Mouse (Mus musculus) kidney, adult 8-10 months (tissue): ENCODE measurements around the gene Brpf1.

Experiments used
- DNase-seq, 2 experiments: peaks; one replicate each; pipeline ENCODE4 v3.0.0; 2022

Gene Brpf1

DNA sequence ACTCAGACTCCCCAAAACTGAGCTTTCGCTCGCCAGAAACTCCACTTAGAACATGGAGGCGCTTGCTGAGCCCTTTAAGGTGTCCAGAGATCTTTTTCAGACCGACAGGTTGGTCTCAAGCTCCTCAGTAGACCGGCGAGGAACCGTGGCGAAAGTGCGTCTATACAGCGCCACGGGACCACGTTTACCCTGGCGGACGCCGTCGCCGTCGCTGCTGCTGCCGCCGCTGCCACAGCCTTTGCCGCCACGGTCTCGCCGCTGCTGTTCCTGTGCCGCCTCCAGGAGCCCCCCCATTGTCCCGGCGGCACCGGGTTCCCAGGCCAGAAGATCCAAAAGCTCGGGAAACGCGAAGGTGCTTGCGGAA lies at the start of gene Brpf1:
Gene Brpf1 (plus strand): TSS at position 152 of the 364 bp plus-strand sequence.
- no peak for DNase-seq

- no peak for DNase-seq
Measured at GRCm38 (mm10) chr6:113261174-113261858, 45.6 kb upstream of the Brpf1 start.

- no peak for DNase-seq
Measured at GRCm38 (mm10) chr6:113263531-113263930, 43.4 kb upstream of the Brpf1 start.

DNA sequence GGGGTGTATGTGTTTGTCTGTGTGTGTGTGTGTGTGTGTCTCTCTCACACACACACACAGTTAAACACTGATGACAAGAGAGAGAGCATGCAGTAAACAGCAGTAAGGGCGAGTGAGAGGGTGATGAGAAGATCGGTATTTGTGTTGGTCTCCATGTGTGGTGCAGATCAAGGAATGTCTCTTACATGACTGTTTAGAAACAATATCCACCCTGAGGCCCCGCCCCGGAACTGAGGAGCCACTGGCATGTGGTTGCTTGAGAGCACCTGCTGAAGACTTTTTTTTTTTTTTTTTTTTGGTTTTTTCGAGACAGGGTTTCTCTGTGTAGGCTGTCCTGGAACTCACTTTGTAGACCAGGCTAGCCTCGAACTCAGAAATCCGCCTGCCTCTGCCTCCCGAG lies 42.5 kb upstream of the Brpf1 start:
- no peak for DNase-seq

GRCm38 (mm10) chr6:113266996-113267655 lies 39.8 kb upstream of the Brpf1 start:
- no peak for DNase-seq

DNA sequence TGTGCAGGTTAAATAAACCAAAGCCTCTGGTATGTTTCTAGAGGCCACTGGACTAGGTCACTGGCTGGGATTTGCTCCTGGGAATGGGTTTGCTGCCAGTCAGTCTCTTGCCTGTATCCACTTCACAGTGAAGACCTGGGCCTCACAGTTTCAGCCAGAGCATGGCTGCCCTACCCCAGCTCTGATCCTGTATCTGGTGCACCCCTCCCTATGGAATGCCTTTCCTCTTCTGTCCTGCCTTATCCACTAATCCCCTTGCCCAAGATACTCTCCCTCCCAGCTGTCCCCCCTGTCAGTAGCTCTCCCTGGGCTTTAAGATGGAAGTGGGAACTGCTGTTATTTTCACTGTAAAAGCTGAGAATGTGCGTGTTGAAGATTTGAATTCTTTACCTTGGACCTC lies 38.9 kb upstream of the Brpf1 start:
- no peak for DNase-seq

- DNase-seq: no peak
Measured at GRCm38 (mm10) chr6:113272365-113272764, 34.6 kb upstream of the Brpf1 start.

DNA sequence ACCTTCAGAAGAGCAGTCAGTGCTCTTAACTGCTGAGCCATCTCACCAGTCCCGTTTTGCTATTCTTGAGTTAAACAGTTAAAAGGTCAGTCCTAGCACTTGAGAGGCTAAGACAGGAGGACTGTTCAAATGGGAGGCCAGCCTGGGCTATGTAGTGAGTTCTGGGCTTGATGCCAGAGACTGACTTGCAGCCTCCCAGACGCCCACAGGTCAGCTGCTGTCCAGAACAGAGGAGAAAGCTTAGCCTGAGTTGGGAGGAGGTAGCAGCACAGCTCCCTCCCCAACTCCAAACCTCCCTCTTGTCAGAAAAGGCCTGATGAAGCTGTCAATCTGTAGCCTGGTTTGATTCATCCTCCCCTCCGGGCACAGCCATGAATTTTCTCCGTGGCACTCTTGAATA lies 30.1 kb upstream of the Brpf1 start:
- DNase-seq: no peak

DNA sequence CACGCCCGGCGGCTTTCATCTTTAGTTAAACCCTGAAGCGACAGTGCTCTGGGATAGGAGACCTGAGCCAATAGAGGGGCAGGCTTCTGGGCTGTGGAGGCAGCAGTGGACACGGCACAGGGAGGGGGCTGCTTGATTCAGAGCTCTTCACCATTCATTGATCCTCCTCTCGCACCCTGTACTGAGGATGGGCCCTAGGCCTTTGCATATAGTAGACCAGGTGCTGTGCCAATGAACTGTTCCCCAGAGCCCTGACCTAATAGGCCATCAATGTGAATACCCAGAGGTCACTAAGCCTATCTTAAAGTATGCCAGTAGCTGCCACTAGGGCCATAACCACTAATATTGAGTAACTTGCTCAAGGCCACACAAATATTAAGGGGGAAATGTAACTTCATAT lies 25.3 kb upstream of the Brpf1 start:
- no peak for DNase-seq

- DNase-seq: no peak
Measured at GRCm38 (mm10) chr6:113282101-113282802, 24.7 kb upstream of the Brpf1 start, which contains the start of gene Cpne9. Cpne9 (plus strand) TSS chr6:113282307.

GRCm38 (mm10) chr6:113282969-113283368 lies 24.0 kb upstream of the Brpf1 start:
- DNase-seq: no peak

GRCm38 (mm10) chr6:113283500-113283899 lies 23.4 kb upstream of the Brpf1 start:
- no peak for DNase-seq

DNA sequence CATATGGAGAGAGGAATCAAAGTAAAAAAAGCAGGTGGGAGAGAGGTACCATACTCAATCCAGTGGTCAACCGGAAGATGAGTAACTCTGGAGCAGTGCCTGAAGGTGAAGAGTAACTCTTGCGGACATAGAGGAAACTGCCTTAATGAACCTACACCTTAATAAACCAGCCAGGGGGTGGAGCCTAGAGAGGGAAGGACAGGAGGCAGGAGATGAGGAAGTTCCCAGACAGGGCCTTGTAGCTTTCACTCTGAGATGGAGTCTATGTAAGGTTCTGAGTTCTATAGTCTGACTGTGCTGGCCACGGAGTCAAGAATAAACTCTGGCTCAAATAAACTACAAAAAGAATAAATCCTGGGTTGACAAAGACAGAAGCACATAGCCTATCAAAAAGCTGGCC lies 22.0 kb upstream of the Brpf1 start:
- DNase-seq: no peak

- no peak for DNase-seq
Measured at GRCm38 (mm10) chr6:113286316-113286715, 20.6 kb upstream of the Brpf1 start.

DNA sequence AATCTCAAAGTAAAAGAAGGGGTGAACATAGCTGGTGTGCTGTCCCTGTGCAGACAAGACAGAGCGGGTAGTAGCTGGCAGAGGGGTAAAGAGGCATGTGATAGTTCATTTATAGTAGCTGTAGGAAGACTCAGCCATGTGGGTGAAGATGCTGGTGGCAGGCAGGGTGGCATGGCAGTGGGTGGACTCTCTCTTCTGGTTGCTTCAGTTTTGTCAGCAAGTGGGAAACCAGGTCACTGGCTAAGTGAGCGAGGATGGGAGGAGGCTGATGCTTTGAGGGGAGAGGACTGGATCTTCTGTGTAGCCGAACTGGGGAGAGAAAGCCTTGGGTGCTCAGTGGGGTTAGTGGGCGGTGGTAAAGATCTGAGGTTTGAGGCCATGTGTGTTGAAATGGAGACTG lies 19.7 kb upstream of the Brpf1 start:
- no peak for DNase-seq

DNA sequence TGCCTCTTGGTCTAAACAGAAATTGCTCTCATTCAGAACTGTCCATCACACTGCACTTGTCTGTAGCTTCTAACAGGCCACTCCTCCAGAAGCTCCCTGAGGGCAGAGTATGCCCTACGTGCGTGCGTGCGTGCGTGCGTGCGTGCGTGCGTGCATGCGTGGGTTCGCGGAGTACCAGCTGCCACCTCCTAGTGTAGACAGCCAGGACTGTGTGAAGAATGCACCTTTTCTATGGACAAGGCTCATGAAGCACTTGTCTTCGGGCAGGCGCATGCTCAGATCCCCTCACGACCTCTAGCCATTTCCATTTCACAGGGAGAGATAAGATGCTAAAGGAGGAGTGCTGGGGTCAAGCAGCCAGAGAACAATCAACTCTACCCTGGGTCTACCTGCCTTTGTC lies 17.6 kb upstream of the Brpf1 start:
- no peak for DNase-seq

- no peak for DNase-seq
Measured at GRCm38 (mm10) chr6:113290346-113290745, 16.6 kb upstream of the Brpf1 start.

DNA sequence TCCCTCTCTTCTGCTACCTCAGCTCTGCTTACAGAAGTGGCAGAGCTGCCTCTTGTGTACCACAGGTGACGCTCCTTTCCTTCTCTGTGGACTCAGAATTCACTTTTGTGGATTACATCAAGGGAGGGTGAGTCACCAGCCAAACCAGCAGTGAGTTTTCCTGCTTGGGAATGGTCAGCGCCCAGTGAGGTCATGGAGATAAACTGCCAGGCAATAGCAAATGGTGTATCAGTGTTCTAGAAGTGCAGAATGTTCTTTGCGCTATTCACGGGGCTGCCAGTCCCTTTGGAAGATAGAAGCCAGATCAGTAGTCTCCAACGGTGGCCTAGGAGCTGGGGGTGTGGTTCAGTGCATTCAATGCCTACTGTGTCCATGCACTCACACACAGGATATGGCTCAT lies 14.0 kb upstream of the Brpf1 start:
- DNase-seq: no peak

DNA sequence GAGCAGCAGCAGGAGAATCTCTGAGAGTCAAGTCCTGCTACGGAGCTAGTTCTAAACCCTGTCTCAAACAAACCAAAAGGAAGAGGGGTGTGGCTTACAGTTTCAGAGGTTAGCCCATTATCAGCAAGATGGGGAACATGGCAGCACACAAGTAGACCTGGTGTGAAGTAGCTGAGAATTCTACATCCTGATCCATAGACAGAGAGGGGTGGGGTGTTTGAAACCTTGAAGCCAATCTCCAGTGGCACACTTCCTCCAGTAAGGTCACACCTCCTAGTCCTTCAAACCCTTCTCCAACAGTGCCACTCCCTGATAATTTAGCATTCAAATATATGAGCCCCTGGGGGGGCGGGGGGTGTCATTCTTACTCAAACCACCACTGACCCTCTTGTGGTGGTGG lies 10.9 kb upstream of the Brpf1 start:
- no peak for DNase-seq

GRCm38 (mm10) chr6:113296639-113297038 lies 10.3 kb upstream of the Brpf1 start:
- DNase-seq: no peak

- no peak for DNase-seq
Measured at GRCm38 (mm10) chr6:113301350-113301749, 5.6 kb upstream of the Brpf1 start.

DNA sequence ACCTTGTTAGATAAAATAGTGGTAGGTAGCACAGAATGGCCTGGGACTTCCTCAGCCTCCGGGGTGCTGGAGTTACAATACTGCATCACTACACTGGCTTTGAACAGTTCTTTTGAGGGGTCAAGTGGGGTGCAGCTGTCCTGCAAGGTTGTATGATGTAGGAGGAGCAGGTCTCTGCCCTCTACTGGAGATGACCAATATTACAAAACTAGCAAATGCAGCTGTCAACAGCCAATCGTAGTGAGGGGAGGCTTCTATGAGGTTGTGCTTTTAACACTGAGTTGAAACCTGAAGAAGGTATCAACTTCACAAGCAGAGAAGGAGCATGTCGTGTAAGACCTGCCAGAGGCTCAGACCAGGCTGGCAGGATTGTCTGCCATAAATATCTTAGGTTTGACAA lies 4.7 kb upstream of the Brpf1 start:
- DNase-seq: peak in 1 of 2 experiments; percentile 11

DNA sequence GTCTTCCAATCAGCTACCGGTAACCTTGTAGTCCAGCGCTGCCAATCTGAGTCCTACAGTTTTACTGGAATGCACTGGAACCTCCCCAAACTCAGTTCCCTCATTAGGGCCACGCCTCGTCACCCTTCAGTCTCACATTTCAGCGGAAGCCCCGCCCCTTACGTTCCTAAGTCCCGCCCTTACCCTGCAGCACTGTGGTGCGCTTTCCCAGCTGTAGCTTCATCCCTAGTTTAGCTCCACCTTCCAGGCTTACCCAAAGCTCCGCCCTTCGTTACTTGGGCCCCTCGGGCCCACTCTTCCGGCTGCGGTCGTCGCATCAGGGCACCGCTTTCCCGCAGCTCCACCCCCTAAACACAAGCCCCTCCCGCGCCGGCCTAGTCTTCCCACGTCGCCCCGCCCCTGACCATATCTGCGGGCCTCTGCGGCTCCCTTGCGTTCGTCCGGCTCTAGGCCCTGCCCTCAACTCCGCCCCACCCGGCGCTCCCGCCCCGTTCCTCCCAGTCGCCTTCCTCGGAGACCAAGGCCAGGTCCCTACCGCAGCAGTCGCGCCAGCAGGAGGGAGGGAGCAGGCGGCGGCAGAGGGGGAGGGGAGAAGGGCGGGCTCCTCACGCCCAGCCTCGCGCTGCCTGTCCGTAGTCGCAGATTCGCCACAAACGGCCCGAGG lies 483 bp upstream of the Brpf1 start:
- peak; percentile 100 for DNase-seq
